Mouse (Mus musculus) common myeloid progenitor, adult 5-6 weeks (primary cell): ENCODE data around the gene Dyrk1a. TPM values are rescaled to one million over a fixed set of nuclear protein-coding genes. Genes with fewer than 3 reads are reported as not detected.

ENCODE experiments used
- ATAC-seq: replicated peaks from 2 replicates; pipeline ENCODE4 v1.8.0; 2016; ENCODE audit warnings: low read depth, mild to moderate bottlenecking, moderate TSS enrichment, inconsistent platforms; ENCODE audit not compliant: poor library complexity, severe bottlenecking
- total RNA-seq: library from RNA; stranded (forward); fragments of 200-1000, 187-1606 nt; gene quantifications from 2 replicates; pipeline ENCODE4 v1.2.3, GENCODE M21; 2017

Gene Dyrk1a
- total RNA-seq = 72.9 and 77.1 TPM in 2 replicates

DNA sequence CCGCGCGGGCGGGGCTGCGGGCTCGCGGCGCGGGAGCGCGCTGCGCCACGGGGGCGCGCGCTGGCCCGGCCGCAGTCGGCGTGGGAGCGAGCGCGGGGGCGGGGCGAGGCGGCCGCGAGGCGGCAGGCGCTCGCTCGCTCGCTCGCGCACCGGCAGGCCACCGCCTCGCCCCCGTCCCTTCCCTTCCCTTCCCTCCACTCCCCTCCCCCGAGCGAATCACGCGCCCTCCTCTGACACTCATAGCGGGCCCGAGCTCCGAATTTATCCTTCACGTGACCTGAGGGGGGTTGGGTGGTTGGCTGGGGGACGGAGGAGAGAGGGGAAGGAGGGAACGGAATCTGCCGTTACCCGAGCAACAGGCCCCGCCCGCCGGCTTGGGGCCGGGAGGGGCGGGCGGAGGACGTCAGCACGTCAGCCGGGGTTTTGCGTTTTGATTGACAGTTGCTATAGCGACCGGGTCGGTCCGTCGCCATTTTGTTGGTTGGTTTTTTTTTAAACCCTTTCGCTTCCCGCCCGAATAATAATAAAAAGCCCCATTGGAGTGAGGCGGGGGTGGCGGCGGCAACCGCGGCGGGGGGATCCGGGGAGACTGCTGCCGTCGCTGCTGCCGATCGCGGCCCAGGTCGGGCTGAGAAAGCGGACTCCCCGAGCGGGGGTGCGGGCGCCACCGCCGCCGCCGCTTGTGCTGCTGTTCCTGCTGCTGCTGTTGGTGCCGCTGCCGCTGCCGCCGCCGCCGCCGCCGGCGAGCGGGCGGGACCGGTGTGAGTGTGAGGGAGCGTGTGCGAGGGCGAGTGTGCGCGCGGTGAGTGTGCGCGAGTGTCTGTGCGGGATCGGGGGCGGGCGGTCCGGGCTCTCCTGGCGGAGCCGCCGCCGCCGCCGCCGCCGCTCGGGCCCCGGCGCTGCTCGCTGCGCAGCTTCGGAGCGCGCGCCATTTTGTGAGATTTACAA lies at the start of gene Dyrk1a:
Gene Dyrk1a (plus strand): TSS at position 782 of the 948 bp plus-strand sequence.
- ATAC-seq = peak; percentile 91

DNA sequence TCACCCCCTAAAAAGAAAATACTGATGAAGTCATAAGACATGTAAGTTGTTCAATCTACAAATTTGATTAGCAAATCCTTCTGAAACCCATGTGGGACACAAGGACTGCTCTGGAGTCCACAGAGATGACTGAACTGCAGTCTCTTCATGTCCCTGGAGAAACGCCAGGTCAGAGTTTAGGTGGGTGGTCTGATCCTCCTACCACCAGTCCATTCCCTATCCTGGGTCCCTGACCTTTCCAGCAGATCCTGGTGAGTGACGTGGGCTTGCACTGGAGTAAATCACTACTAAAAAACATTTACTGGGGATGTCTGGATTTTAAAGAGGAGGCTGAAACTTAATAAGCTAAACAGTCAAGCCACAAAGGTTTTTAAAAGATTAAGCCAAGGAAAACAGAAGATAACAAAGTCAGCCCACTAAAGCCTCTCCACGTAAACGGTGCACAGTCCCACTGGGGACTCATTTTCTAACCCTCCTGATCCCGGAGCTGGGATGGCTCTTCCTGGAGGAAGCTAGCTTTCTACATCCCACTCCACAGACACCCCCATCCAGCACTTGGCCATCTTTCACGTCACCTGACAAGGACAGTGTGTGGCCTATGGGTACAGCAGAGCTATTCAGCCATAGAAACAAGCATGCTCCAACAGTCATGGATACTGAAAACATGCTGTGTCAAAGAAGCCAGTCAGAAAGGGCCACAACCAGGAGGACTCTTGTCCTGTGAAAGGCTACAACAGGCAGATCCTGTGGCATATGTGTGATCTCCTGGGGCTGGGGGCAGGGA lies 46.0 kb upstream of the Dyrk1a start:
- ATAC-seq = no peak

DNA sequence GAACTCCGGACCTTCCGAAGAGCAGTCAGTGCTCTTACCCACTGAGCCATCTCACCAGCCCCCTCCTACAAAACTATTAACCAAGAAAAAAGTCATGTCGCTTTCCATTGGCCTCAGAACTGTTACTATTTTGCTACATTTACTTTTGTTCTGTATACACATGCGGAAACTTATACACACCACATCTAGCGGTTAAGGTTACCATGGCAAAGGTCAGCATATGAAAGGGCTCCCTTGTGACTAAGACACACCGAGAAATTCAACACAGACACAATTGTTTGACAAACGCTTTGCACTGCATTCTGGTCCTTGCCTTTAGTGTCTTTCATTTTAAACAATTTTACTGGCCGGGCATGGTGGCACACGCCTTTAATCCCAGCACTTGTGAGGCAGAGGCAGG lies 45.1 kb upstream of the Dyrk1a start:
- no peak for ATAC-seq

DNA sequence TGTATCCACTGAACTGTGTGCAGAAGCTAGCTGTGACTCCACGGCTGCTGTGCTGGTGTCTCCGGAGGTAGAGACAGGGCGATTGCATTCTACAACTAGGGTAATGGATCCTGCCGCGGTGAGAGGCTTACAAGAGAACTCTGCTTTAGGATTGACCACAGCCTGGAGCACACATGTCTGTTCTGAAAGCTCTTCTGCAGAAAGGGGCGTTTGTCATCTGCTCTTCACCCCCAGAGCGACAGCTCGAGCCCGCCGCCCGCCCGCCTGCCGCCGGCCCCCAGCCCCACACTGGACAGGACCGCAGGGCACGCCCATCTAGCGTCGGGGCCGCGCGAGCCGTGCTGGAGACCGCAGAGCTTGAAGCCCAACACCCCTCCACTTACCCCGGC lies 43.9 kb upstream of the Dyrk1a start:
- ATAC-seq = no peak; the same call in 1 of the 2 replicates

DNA sequence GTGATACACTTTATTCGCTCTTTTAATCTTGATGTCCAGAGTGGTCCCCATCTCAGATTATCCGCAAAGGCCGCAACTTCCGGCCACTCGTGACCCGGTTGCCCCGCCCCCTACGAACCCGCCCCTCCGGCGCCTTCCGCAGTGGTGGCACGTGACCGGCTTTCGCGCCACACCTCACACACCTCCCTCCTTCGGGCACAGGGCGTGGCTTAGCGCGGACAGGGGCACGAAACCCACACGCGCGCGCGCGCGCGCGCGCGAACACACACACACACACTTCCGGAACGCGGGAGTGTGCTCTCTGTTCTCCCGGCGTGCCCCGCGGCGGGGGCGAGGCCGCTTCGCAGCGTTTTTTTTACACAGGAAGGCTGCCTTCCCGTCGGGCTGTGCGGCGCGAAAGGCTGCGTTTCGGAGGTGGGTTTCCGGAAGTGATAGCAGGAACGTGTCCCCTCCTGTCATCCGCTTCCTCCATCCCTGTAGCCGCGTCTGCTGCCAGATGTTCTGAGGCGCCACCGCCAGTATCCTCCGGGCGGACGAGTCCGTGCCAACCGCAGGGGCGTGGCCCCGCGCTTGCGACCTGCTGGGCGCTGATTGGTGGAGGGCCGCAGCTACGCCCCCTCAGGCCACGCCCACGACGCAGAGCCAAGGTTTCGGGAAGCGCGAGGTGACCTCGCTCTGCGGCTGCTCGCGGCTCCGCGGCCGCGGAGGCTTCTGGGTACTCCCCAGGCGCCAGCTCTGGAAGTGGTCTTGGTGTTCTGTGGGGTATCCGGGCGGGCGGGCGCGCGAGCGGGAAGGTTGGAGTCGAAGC lies 43.3 kb upstream of the Dyrk1a start, which contains the start of gene Vps26c:
Gene Vps26c (minus strand): TSS at position 487 of the 808 bp plus-strand sequence.
- ATAC-seq = peak; percentile 88

DNA sequence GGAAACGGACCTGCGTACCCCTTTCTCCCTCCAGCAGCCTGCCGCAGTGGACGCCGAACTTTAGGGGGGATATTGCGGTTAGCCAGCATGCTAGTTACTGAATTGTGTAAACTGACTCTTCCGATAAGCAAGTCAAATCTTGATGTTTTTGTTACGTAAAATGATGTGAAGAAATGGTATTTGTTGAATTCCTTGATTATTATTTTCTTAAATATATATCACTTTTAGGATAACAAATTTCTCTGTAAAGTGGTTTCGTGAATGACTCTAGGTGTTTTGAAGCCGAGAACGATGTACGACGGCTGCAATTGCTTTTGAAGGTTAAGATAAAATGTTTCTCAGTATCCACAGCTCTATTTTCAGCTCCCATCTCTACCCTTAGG lies 42.7 kb upstream of the Dyrk1a start:
- no peak for ATAC-seq

DNA sequence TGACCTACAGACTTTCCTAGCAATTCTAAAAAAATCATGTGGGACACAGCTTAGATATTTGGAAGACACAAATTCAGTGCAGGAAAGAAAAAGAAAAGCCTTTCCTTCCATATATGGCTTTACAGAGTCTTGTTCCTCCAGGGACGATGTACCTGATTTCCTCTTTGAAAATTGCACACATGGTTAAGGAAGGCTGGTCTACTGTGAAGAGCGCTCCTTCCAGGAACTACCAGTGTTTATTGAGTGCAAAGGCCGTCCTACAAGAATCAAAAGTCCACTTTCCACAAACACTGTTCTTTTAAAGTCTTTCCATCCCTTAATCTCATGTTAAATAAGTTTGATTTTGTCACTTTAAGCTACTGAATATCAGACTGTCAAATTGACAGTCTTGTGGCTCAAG lies 42.3 kb upstream of the Dyrk1a start:
- no peak for ATAC-seq

DNA sequence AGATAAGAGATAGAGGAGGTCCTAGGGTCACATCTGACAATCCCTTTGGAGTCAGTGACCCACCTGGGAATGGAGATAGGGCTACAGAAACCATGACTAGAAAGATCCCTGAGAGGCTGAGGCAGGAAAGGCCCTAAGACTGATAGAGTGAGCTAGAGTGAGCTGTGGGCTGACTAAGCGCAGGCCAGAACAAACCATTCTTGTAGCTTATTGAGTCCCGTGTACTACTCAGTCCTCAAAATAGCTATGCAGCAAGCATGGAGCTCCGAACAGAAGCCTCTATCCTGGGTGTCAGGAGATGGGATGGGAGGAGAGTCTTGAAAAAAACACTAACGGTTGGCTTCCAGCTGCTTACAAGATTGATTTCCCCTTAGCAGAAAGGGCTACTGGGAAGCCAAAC lies 38.5 kb upstream of the Dyrk1a start:
- no peak for ATAC-seq

DNA sequence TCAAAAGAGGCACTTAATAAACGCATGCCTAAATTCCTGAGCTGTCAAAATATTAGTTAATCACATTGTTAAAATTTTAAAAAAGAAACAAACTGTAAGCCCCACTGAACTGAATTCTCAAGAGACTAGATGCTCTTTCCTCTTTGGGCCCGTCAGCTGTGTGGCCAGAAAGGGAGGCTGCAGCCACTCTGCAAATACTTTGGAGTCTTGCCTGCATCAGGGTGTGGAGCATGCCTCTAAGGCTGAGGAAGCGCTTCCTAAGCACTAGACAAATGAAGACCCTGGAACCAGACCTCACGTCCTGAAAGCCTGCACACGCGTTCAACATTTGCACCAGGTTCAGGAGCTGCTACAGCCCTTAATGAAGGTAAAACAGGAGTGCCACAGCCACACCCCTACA lies 36.1 kb upstream of the Dyrk1a start:
- ATAC-seq = no peak

DNA sequence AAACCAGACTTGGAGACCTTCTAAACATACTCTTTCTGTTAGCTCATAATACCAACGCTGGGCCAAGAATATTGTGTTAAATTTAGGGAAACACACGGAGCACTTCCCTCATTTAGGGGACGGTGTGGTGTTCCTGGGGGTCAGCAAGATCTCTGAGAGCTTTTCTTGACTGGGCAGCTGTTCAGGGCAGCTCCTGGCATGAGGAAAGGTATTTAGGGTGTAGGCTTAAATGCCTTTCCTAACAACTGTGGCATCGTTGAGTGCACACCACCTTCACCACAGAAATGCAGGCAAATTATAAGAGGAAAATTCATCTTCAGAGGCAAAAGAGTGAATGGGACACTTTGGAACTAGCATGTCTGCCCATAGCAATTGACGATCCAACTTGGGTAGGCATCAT lies 34.1 kb upstream of the Dyrk1a start:
- ATAC-seq = no peak

DNA sequence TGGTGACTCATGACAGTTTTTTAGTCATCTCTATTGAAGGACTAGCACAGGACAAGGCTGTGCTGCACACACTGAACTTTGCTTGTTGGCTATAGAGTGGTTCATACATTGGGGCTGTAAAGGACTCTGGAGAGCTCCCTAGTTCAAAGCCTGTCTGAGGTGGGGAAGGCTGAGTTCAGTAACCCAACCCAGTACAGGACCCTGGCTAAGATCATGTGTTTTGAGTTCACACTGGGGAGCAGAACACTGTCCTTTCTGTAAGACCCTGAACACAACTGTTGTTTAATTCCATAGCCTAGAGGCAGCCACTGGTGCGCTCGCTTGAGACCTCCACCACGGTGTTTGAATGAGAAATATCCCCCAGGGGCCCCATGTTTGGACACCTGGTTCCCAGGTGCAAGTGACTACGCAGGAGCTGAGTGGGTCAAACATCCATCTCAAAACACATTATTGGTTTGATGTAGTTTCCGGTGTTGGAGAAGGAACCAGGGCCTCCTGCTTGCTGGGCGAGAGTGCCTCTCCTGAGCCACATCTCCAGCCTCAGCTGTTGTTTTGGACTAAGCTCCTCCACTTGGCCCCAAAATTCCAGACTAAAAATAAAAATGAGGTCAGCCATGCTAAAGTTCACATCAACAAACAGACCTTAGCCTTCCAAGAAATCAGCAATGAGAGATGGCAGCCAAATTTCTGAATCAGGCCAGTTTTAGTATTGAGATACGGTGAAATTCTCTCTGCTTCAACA lies 33.2 kb upstream of the Dyrk1a start:
- ATAC-seq = no peak

DNA sequence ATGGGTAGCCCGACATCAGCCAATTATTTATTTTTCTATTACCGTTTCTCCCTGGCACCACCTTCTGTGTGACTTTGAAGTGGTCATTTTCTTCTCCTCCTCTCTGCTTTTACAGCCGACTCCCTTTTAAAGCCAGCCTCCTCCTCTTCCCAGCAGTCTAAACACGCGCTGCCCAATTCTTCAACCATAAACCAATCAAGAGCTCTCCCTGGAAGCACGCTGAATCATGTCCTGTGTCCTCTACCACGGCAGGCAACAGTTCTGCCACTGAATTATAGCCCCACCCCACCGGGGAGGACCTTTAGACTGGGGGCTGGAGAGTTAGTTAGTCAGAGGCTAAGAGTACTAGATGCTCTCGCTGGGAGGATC lies 32.7 kb upstream of the Dyrk1a start:
- peak; percentile 94 for ATAC-seq

DNA sequence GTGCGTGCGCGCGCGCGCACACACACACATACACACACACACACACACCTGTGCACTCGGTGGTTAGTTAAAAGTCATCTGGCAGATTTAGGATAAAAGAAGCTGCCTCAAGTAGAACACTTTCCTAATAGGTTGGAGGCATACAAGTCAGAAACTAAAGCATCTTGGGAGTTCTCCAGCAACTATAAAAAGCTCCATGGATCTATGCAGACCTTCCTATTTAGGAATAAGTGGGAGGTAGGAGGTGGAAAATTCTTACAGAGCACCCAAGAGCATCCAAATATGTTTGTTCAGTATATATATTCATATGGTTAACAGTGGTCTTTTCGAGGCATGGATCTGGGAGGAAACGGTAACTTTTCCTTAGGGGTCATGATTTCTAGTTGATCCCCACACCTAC lies 29.7 kb upstream of the Dyrk1a start:
- ATAC-seq = no peak

DNA sequence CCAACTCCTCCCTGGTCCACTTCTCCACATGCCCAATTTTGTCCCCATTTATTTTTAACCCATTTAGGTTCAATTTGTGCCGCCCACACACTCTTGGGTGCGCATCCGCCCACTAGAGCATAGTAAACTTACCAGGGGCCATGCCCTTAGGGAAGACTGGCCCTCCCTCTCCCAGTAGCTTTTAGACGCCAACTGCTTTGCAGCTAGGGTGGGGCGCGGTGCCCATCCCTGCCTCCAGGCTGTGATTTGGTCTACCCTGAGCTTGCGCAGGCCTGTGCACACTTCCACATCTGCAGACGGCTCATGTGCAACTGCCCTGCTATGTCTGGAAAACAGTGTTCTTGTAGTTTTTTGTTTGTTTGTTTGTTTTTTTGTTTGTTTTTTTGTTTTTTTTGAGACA lies 26.9 kb upstream of the Dyrk1a start:
- ATAC-seq = no peak

DNA sequence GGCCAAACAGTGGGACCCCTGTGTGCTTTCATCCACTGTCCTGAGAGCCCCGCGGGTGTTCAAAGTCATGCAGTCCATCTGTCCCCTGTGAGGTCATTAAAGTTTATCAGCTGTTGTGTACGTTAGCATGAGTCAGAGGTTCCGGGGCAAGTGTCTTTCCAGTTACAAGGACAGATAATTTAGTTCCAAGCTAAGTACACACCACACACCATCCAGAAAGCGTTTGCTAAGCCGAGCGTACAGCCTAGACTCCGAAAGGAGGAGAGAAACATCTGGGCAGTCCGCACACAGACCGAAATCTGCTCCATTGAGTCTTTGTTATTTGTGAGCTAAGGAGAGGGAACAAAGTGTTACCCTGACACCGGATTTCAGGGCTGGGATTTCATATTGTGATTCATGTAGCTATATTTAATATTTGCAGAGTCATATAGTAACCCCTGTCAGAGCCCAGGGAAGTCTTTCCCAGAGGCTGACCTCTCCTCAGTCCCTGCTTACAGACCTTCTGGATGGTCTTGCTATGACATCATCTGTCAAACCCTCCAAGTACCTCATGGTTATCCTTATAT lies 25.2 kb upstream of the Dyrk1a start:
- no peak for ATAC-seq

DNA sequence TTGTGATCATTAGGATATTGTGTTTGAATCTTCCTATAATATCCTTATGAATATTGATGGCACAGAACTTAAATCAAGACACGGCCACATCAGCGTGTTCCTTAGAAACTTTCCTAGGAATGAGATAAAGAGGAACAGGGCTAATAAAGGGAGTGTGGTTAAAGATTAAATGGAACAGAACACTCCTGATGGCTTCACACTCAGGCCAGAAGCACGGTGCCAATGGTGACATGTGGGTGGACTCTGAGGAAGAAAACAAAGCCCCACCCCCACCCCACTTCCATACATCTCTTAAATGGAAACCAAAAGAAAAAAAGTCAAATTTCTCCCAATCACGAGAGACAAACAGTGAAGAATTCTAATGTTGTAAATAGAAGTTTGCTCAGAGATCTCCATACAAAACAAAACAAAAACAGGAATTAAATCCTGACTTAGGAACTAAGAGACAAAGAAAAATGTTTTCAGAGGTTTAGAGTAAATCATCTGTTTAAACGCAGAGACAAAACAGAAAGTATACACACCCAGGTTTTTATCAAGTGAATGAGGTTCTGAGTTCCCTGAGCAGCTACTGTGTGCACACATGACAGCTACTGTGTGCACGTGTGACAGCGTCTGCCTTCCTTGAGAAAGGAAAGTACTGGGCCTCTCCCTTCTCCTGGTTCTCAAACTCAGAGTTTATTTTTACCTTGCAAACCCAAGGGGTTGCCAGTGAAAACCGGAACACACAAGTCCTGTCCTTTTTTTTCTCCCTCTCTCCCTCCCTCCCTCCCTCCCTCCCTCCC lies 23.8 kb upstream of the Dyrk1a start:
- no peak; the same call in 1 of the 2 replicates for ATAC-seq

DNA sequence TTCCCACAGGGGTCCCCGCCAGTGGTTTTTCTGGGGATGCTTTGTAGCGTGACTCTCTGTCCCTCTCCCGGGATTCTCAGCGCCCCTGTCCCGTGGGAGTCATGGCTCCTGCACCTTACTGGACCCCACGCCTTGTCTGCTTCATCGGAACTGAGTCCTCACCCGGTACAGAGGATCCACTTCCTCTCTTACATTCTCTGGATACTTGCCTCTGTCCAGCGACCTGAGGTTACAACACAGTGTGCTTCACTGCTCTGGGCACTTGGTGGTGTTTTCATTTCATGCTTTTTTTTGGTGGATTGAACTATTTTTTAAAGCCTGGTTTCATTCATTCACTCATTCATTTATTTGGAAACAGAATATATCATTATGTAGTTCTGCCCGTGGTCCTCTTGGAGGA lies 20.0 kb upstream of the Dyrk1a start:
- no peak for ATAC-seq

DNA sequence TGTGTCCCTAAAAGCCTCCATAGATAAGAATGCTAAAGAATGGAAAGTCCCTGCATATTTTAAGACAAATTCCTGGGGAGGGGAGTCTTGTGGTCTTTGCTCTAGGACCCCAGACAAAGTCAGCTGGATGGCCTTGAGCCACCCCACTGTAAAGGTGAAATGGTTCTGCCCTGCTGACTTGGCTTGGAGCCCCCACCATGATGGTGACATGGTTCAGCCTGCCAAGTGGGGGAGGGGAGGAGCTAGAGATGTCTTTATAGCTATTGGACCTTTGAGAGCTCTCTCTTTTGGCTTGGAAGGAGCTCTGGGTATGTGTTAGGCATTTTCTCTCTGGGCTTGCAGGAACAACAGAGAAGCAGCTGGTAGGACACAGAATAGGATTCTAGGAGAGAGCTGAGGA lies 17.9 kb upstream of the Dyrk1a start:
- ATAC-seq = no peak

DNA sequence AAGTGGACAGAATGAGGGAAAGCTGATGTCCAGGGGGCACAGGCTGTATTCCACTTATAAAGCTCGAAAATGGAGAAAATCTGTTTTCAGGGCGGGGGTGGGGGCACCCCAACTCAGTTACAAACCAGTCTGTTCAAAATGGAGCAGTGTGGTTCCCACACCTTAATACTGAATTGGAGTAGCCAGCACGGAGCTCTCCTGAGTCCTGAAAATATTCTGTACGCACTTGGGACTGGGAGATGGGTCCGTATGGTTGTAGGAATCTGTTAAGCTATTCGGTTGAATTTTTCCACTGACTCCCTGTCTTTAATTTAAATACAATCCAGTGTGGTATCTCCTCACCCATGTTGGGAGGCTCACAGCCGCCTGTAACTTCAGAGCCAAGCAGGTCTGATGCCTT lies 14.5 kb upstream of the Dyrk1a start:
- no peak for ATAC-seq
